Mouse (Mus musculus) embryonic facial prominence, embryonic 11.5 days (tissue): ENCODE measurements around the gene Nup107. TPM values are rescaled to one million over a fixed set of nuclear protein-coding genes. Genes with fewer than 3 reads are reported as not detected.

Source experiments
- ATAC-seq: fragments of 200-750 bp; cut with Nextera tagmentation; replicated peaks from 2 replicates; pipeline ENCODE4 v1.8.0; 2017; ENCODE audit warnings: low read depth; ENCODE audit not compliant: insufficient number of reproducible peaks, low FRiP score, low TSS enrichment
- DNase-seq: peaks from one replicate; pipeline ENCODE4 v3.0.0-alpha.2; 2015; ENCODE audit warnings: low spot score
- H3K27ac ChIP-seq: fragments of 300-500 bp; sonication (generic); replicated peaks from 2 replicates; pipeline ENCODE4 v1.5.1; 2014; ENCODE audit warnings: mild to moderate bottlenecking, low read depth, low read length, control low read depth
- H3K27me3 ChIP-seq: fragments of 300-500 bp; sonication (generic); 2 replicates; pipeline ENCODE4 v1.6.1; 2014; ENCODE audit warnings: mild to moderate bottlenecking, low read length, moderate library complexity, mixed read lengths; ENCODE audit not compliant: control insufficient read depth, insufficient read depth
- H3K36me3 ChIP-seq: fragments of 300-500 bp; sonication (generic); replicated peaks from 2 replicates; pipeline ENCODE4 v1.6.1; 2014; ENCODE audit warnings: low read depth, mild to moderate bottlenecking, low read length, moderate library complexity, mixed read lengths; ENCODE audit not compliant: control insufficient read depth, insufficient read depth
- H3K4me1 ChIP-seq: fragments of 300-500 bp; sonication (generic); 2 replicates; pipeline ENCODE4 v1.6.1; 2014; ENCODE audit warnings: low read length, mixed read lengths; ENCODE audit not compliant: control insufficient read depth, insufficient read depth
- H3K4me2 ChIP-seq: fragments of 300-500 bp; sonication (generic); 2 replicates; pipeline ENCODE4 v1.6.1; 2014; ENCODE audit warnings: low read depth, mild to moderate bottlenecking, control low read depth, low read length, moderate library complexity
- H3K4me3 ChIP-seq: fragments of 300-500 bp; sonication (generic); 2 replicates; pipeline ENCODE4 v1.5.1; 2014; ENCODE audit warnings: low read depth, low read length, control low read depth
- H3K9ac ChIP-seq: fragments of 300-500 bp; sonication (generic); replicated peaks from 2 replicates; pipeline ENCODE4 v1.6.1; 2014; ENCODE audit warnings: mild to moderate bottlenecking, control low read depth, low read length
- H3K9me3 ChIP-seq: fragments of 300-500 bp; sonication (generic); replicated peaks from 2 replicates; pipeline ENCODE4 v1.6.1; 2016; ENCODE audit warnings: mild to moderate bottlenecking, low read length, inconsistent platforms, mixed read lengths; ENCODE audit not compliant: control insufficient read depth
- WGBS: fragments of 180-500 bp; shearing (Covaris S2); extraction: QIAGEN DNeasy Blood & Tissue Kit; methylation state at CpG from one replicate; pipeline ENCODE4 v1.1.7; 2014; 5-methylcytosine and 5-hydroxymethylcytosine counted together
- polyA plus RNA-seq: library from polyadenylated mRNA; unstranded; fragments of >200 nt; fragmentation: Nextera tagmentation; extraction: Ambion mirVana; gene quantifications from 2 replicates; pipeline ENCODE4 v1.2.1, GENCODE M21; 2014

The Nup107 gene
- polyA plus RNA-seq, 1 experiment from 2014 or later = 122 TPM

DNA sequence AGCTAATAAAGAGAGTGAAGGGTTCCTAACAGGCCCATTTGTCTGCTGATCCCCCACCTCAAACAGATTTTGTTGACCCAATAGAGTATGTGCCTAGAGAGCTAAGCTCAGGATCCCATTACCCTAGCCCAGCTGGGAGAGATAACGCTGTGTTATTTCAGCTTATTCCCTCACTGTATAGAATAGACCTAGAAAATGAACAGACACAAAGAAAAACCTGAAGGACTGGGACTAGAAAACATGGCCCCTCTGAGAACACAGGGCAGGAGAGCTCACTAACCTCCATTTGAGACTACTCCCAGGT, 17.7 kb downstream of the Nup107 start:
- DNase-seq (no peak), ATAC-seq (no peak)
- H3K36me3 ChIP-seq = peaks cover 2% of the 10 kb centered on the region
- no peaks in the 10 kb centered on the region for H3K4me1 ChIP-seq
- no peak overlapping the region for H3K4me3 ChIP-seq
- no peak overlapping the region for H3K27ac ChIP-seq
- no peaks in the 10 kb centered on the region for H3K27me3 ChIP-seq
- no peaks in the 10 kb centered on the region for H3K9me3 ChIP-seq
- H3K4me2 ChIP-seq = no peak overlapping the region
- 92% methylated on average over 1 of the region's 1 CpGs for WGBS
- no peak overlapping the region for H3K9ac ChIP-seq

DNA sequence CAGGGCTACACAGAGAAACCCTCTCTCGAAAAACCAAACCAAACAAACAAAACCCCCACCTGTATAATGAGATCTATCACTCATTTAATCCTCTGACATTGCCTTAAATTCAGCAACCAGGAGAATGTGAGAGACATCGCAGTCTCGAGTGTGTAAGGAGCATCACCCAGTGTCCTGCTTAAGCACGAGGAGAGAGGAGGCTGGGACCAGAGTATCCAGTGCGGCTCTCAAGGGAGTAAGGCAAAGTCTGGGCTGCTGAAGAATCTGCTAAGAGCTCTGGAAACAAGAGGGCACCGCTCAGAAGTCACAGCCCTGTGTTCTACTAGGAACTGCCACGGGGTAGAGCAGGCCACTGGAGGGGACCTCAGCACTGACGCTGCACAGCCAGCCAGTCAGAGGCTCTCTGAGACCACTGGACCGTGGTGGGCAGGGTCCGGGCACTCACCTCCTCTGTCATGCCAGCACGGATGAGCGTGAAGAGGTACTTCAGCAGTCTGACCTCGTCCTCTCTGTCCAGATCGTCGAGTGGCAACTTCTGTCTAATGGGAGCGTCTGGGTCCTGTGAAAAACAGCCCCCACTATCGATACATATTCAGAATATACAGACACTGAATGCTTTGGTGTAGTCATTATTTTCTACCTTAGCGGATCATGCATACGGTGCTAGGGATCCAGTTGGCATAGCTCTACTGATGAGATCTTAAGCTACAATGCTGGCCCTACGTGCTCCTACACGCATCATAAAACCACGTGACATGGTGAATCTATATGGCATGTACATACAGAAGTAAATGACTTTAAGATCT, 18.3 kb downstream of the Nup107 start:
- WGBS = 93% methylated on average over 22 of the region's 22 CpGs
- H3K9ac ChIP-seq = no peak overlapping the region
- H3K4me2 ChIP-seq = no peak overlapping the region
- H3K36me3 ChIP-seq = peaks cover 2% of the 10 kb centered on the region
- H3K4me3 ChIP-seq = no peak overlapping the region
- no peaks in the 10 kb centered on the region for H3K4me1 ChIP-seq
- no peak overlapping the region for H3K27ac ChIP-seq
- no peak for ATAC-seq
- H3K27me3 ChIP-seq = no peaks in the 10 kb centered on the region
- no peak for DNase-seq
- no peaks in the 10 kb centered on the region for H3K9me3 ChIP-seq

DNA sequence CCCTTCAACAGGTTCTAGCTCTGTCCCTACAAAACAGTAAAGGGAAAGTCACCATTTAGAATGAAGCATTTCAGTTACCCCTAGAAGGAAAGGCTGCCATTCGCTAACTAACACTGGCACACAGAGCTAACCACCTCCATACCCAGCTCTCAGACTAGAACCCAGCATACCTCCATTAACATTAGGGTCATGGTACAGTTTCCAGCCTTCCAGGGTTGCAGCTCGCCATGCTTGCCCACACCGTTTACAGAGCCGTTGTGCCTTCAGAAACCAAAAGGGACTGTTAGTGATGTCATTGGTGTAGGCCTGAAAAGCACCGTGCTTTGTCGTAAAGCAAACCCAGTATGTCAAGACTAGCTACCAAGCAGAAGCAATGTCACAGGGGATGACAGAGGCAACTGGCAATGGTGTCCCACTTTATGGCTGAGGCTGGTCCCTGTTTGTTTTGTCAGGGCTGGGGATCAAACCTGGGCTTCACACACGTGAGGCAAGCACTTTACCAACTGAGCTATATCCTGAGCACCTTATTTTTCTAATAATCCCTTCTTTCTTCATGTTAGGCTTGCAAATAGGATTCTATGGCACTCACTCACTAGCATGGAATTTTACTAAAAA, 19.3 kb downstream of the Nup107 start:
- H3K27me3 ChIP-seq = no peaks in the 10 kb centered on the region
- H3K4me2 ChIP-seq = no peak overlapping the region
- H3K27ac ChIP-seq = no peak overlapping the region
- ATAC-seq = no peak
- DNase-seq = no peak
- WGBS = 94% methylated on average over 7 of the region's 7 CpGs
- peaks cover 2% of the 10 kb centered on the region for H3K36me3 ChIP-seq
- no peak overlapping the region for H3K9ac ChIP-seq
- no peaks in the 10 kb centered on the region for H3K9me3 ChIP-seq
- no peaks in the 10 kb centered on the region for H3K4me1 ChIP-seq
- H3K4me3 ChIP-seq = no peak overlapping the region

DNA sequence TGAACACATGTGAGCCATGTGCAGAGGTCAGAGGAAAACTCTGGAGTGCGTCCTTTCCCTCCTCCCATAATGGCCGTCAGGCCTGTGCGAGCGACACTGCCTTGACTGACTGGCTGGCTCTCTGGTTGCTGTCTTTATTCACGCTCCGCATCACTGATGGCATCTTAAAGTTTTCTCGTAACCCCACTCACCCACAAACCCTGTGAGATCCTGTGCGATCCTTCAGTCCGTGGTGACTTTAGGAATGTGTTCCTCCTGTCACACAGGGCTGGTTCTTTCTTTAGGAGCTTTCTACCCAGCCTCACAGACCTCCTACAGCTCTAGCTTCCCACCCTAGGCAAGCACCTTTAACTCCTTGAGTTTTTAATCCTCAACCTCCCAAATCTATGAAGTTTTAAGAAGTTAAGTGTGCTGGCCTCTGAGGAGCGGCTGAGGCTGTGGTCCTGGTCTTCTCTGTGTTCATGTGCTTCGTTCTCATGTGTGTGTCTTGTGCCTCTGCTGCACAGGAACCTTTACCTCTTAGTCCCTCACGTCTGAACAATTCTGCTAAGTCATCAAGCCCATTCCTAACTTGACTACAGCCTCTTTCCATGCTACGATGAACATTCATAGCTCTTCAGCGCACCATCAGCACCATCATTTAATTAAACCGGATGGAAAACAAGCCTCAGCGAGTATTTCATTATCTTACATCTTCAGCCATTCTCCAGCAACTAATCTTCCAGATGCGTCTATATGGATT, 20.0 kb downstream of the Nup107 start:
- DNase-seq (no peak), ATAC-seq (no peak)
- Histone ChIP-seq H3K27ac (no peak overlapping the region), H3K9me3 (no peaks in the 10 kb centered on the region), H3K4me1 (no peaks in the 10 kb centered on the region), H3K36me3 (peaks cover 6% of the 10 kb centered on the region), H3K4me3 (no peak overlapping the region), H3K4me2 (no peak overlapping the region), H3K9ac (no peak overlapping the region), H3K27me3 (no peaks in the 10 kb centered on the region)
- WGBS = 90% methylated on average over 17 of the region's 17 CpGs

DNA sequence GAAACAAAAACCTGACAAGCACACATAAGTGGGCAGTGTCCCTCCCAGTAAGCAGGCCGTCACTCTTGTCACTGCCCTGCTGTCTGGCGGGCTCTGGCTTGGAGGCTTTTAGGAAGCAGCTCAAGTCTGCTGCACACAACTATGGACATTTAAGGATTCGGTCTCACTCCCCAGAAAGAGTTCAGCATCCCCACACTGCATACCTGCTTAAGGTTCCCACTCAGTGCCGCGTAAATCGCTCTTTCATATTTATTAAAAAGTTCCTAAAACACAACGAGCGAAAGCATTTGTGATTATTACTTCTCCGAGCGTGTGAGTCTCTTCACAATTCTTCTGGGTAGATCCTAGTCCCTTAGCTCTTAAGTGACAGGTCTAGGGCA, 21.4 kb downstream of the Nup107 start:
- Histone ChIP-seq H3K36me3 (peaks cover 11% of the 10 kb centered on the region), H3K27ac (no peak overlapping the region), H3K27me3 (no peaks in the 10 kb centered on the region), H3K9ac (no peak overlapping the region), H3K4me2 (no peak overlapping the region), H3K4me3 (no peak overlapping the region), H3K9me3 (no peaks in the 10 kb centered on the region), H3K4me1 (no peaks in the 10 kb centered on the region)
- ATAC-seq (no peak), DNase-seq (no peak)
- WGBS = 96% methylated on average over 10 of the region's 10 CpGs

- H3K4me2 ChIP-seq = no peak overlapping the region
- H3K9me3 ChIP-seq = no peaks in the 10 kb centered on the region
- no peak overlapping the region for H3K4me3 ChIP-seq
- no peaks in the 10 kb centered on the region for H3K4me1 ChIP-seq
- H3K27ac ChIP-seq = no peak overlapping the region
- no peaks in the 10 kb centered on the region for H3K27me3 ChIP-seq
- no peak overlapping the region for H3K9ac ChIP-seq
- DNase-seq (no peak), ATAC-seq (no peak)
- 90% methylated on average over 18 of the region's 18 CpGs for WGBS
- H3K36me3 ChIP-seq = peaks cover 17% of the 10 kb centered on the region
Observed at GRCm38 (mm10) chr10:117770286-117771130, 22.0 kb downstream of the Nup107 start.

- WGBS = 94% methylated on average over 9 of the region's 9 CpGs
- DNase-seq = no peak
- no peaks in the 10 kb centered on the region for H3K9me3 ChIP-seq
- H3K36me3 ChIP-seq = peaks cover 18% of the 10 kb centered on the region
- no peak overlapping the region for H3K4me2 ChIP-seq
- H3K9ac ChIP-seq = no peak overlapping the region
- H3K4me3 ChIP-seq = no peak overlapping the region
- no peak overlapping the region for H3K27ac ChIP-seq
- H3K4me1 ChIP-seq = no peaks in the 10 kb centered on the region
- ATAC-seq = no peak
- H3K27me3 ChIP-seq = no peaks in the 10 kb centered on the region
Observed at GRCm38 (mm10) chr10:117769541-117770285, 22.8 kb downstream of the Nup107 start.
